Mouse (Mus musculus): Measurements from ENCODE around the gene Mrpl1. TPM values are rescaled to one million over a fixed set of nuclear protein-coding genes. Genes with fewer than 3 reads are reported as not detected.
A peak's percentile ranks its signal among the peaks of the same experiment; 100 is the strongest.

Gene Mrpl1
- polyA plus RNA-seq, 1 experiment from 2014 or later: 16.0 TPM

DNA sequence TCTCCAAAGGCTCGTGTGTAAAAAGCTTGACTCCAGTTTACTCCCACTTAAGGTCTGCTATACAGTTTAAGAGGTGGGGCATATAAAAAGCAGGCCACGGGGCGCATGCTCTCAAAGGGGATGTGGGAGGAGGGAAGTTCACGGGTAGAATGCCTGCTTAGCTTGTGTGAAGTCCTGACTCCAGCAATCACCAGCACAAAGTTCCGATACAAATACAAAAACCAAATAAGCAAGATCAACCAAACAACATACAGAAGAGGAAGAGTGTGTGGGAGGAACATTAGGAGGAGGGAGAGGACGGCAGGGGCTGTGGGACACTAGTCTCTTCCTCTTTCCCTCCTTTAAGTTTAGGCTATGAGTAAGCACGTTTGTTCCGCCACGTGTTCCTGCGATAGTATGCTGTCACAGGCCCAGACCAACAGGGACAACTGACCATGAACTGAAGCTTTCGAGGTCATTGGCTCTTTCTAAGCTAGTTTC is 32.4 kb upstream of the Mrpl1 start:
- ATAC-seq: no peak

DNA sequence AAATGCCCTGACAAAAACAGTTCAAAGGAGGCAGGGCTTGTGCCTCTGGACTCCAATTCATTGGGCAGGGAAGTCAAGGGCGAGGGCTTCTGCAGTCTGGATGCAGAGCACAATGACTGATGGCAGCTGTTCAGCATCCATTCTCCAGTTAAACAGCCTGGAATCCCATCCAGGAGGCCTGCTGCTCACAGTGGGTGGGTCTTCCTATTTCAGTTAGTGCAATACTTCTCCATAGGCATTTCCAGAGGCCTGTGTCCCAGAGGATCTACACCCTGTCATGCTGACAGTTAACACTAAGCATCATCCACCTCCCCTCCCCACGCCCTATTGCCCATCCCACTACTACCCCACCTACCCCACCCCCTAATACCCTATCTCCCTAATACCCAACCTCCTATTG is 26.1 kb upstream of the Mrpl1 start:
- WGBS: 69% methylated on average over 2 of the region's 2 CpGs
- Histone ChIP-seq H3K4me2 (replicated peaks) (no peak overlapping the region), H3K27ac (no peak overlapping the region), H3K9ac (replicated peaks) (no peak overlapping the region), H3K4me3 (replicated peaks) (no peak overlapping the region), H3K4me1 (replicated peaks) (no peaks in the 10 kb centered on the region), H3K36me3 (no peaks in the 10 kb centered on the region), H3K27me3 (no peaks in the 10 kb centered on the region), H3K9me3 (no peaks in the 10 kb centered on the region)
- ATAC-seq: peak; percentile 27; the same call in 1 of the 2 replicates

More for the DNA sequence above, 32.4 kb upstream of the Mrpl1 start:
- no peak overlapping the region for H3K4me3 ChIP-seq (replicated peaks)
- H3K4me1 ChIP-seq (replicated peaks): no peaks in the 10 kb centered on the region
- no peaks in the 10 kb centered on the region for H3K27me3 ChIP-seq
- no peak overlapping the region for H3K9ac ChIP-seq (replicated peaks)
- WGBS: 74% methylated on average over 11 of the region's 11 CpGs
- H3K36me3 ChIP-seq: no peaks in the 10 kb centered on the region
- no peak overlapping the region for H3K4me2 ChIP-seq (replicated peaks)
- no peaks in the 10 kb centered on the region for H3K9me3 ChIP-seq
- H3K27ac ChIP-seq: no peak overlapping the region

GRCm38 (mm10) chr5:96183987-96184386 is 25.3 kb upstream of the Mrpl1 start:
- H3K27ac ChIP-seq: no peak overlapping the region
- no peak overlapping the region for H3K9ac ChIP-seq (replicated peaks)
- no peaks in the 10 kb centered on the region for H3K36me3 ChIP-seq
- no peak overlapping the region for H3K4me2 ChIP-seq (replicated peaks)
- 70% methylated on average over 2 of the region's 2 CpGs for WGBS
- H3K27me3 ChIP-seq: no peaks in the 10 kb centered on the region
- no peaks in the 10 kb centered on the region for H3K9me3 ChIP-seq
- ATAC-seq: no peak
- no peaks in the 10 kb centered on the region for H3K4me1 ChIP-seq (replicated peaks)
- no peak overlapping the region for H3K4me3 ChIP-seq (replicated peaks)

GRCm38 (mm10) chr5:96189761-96190160 is 19.5 kb upstream of the Mrpl1 start:
- no peak overlapping the region for H3K9ac ChIP-seq (replicated peaks)
- no peaks in the 10 kb centered on the region for H3K4me1 ChIP-seq (replicated peaks)
- no peak overlapping the region for H3K27ac ChIP-seq
- H3K27me3 ChIP-seq: no peaks in the 10 kb centered on the region
- H3K9me3 ChIP-seq: no peaks in the 10 kb centered on the region
- H3K4me3 ChIP-seq (replicated peaks): no peak overlapping the region
- no peaks in the 10 kb centered on the region for H3K36me3 ChIP-seq
- no peak overlapping the region for H3K4me2 ChIP-seq (replicated peaks)
- no peak for ATAC-seq
- WGBS: 88% methylated on average over 1 of the region's 1 CpGs

GRCm38 (mm10) chr5:96191251-96191650 is 18.0 kb upstream of the Mrpl1 start:
- no peak for ATAC-seq
- 67% methylated on average over 4 of the region's 4 CpGs for WGBS
- Histone ChIP-seq H3K9ac (replicated peaks) (no peak overlapping the region), H3K4me1 (replicated peaks) (no peaks in the 10 kb centered on the region), H3K4me3 (replicated peaks) (no peak overlapping the region), H3K9me3 (no peaks in the 10 kb centered on the region), H3K36me3 (no peaks in the 10 kb centered on the region), H3K27me3 (no peaks in the 10 kb centered on the region), H3K4me2 (replicated peaks) (no peak overlapping the region), H3K27ac (no peak overlapping the region)

- 49% methylated on average over 2 of the region's 2 CpGs for WGBS
- no peaks in the 10 kb centered on the region for H3K9me3 ChIP-seq
These were observed 12.7 kb upstream of the Mrpl1 start for GRCm38 (mm10) chr5:96196547-96197052.

DNA sequence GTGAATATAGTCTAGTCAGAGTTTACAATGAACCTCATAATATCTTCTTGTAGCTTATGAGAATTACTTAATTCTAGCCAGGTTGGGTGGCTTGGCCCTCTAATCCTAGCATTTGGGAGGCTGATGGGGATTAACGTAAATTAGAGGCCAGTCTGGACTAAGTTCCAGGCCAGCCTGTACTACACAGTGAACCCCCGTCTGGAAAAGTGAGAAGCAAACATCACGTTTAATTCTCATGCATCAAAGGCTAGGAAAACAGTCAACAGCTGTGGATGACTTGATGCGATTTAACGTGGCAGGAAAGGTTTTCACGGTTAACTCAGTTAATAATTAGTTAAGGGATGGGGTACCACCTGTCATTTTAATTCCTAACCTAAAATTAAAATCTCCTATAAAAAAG is 11.0 kb upstream of the Mrpl1 start:
- WGBS: 64% methylated on average over 6 of the region's 6 CpGs
- no peak overlapping the region for H3K9ac ChIP-seq (replicated peaks)
- ATAC-seq: no peak
- H3K36me3 ChIP-seq: no peaks in the 10 kb centered on the region
- no peaks in the 10 kb centered on the region for H3K9me3 ChIP-seq
- H3K4me1 ChIP-seq (replicated peaks): no peaks in the 10 kb centered on the region
- no peak overlapping the region for H3K4me2 ChIP-seq (replicated peaks)
- no peaks in the 10 kb centered on the region; the same call in 1 of the 2 replicates for H3K27me3 ChIP-seq
- H3K4me3 ChIP-seq (replicated peaks): no peak overlapping the region
- H3K27ac ChIP-seq: no peak overlapping the region

More at GRCm38 (mm10) chr5:96196547-96197052, 12.7 kb upstream of the Mrpl1 start:
- Histone ChIP-seq H3K4me2 (replicated peaks) (no peak overlapping the region), H3K9ac (replicated peaks) (no peak overlapping the region), H3K27me3 (no peaks in the 10 kb centered on the region; the same call in 1 of the 2 replicates), H3K36me3 (no peaks in the 10 kb centered on the region), H3K4me1 (replicated peaks) (no peaks in the 10 kb centered on the region), H3K4me3 (replicated peaks) (no peak overlapping the region), H3K27ac (no peak overlapping the region)
- no peak for ATAC-seq

- no peaks in the 10 kb centered on the region for H3K4me1 ChIP-seq (replicated peaks)
- no peak overlapping the region for H3K9ac ChIP-seq (replicated peaks)
- no peaks in the 10 kb centered on the region for H3K9me3 ChIP-seq
- H3K27me3 ChIP-seq: no peaks in the 10 kb centered on the region; the same call in 1 of the 2 replicates
- H3K36me3 ChIP-seq: no peaks in the 10 kb centered on the region
- no peak overlapping the region for H3K4me3 ChIP-seq (replicated peaks)
- ATAC-seq: no peak
- no peak overlapping the region for H3K4me2 ChIP-seq (replicated peaks)
- 82% methylated on average over 3 of the region's 3 CpGs for WGBS
- H3K27ac ChIP-seq: no peak overlapping the region
These were observed 9.0 kb upstream of the Mrpl1 start for GRCm38 (mm10) chr5:96200269-96200668.

DNA sequence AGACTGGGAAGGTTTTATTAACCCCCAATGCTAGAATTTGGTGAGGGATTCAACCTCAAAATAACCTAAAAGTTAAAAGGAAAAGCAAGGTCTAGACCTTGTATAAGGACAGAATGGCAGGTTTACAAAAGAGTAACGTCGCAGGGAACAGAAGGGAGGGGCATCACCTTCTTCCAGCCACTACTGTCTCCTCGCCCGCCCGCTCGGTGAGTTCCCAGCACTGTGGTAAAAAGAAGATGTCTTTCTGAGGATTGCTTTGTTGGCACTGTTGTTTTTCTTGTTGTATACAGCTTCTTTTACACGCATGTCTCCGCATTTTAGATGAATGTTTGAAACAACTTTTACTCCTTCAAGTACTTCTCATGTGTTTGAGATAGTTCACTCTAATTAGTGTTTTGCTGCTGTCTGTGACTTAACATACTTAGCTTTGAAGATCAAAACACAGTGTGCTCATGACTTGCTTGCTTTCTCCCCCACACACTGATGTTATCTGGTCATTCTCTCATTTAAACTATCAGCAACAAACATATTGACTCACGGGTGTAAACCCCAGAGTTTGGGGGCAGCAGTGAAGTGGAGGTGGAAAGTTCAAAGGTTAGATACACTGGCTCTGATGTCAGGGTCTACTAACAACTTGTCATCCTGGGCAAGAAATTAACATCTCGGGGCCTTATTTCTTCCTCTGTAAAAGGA is 7.7 kb upstream of the Mrpl1 start:
- H3K9me3 ChIP-seq: no peaks in the 10 kb centered on the region
- no peaks in the 10 kb centered on the region for H3K36me3 ChIP-seq
- ATAC-seq: no peak
- H3K4me1 ChIP-seq (replicated peaks): peaks cover 5% of the 10 kb centered on the region
- H3K27ac ChIP-seq: no peak overlapping the region
- H3K9ac ChIP-seq (replicated peaks): no peak overlapping the region
- no peak overlapping the region for H3K4me3 ChIP-seq (replicated peaks)
- no peak overlapping the region for H3K4me2 ChIP-seq (replicated peaks)
- whole genome bisulfite sequencing: 77% methylated on average over 10 of the region's 10 CpGs
- no peaks in the 10 kb centered on the region; the same call in 1 of the 2 replicates for H3K27me3 ChIP-seq

GRCm38 (mm10) chr5:96206897-96207296 is 2.4 kb upstream of the Mrpl1 start:
- no peak overlapping the region for H3K27ac ChIP-seq

GRCm38 (mm10) chr5:96207531-96207930 is 1.8 kb upstream of the Mrpl1 start:
- peak overlapping the region; percentile 35; the same call in 1 of the 2 replicates for H3K27ac ChIP-seq
- H3K9ac ChIP-seq (replicated peaks): no peak overlapping the region
- peaks cover 24% of the 10 kb centered on the region for H3K4me1 ChIP-seq (replicated peaks)
- H3K4me3 ChIP-seq (replicated peaks): no peak overlapping the region
- H3K36me3 ChIP-seq: no peaks in the 10 kb centered on the region
- H3K4me2 ChIP-seq (replicated peaks): no peak overlapping the region
- no peaks in the 10 kb centered on the region for H3K27me3 ChIP-seq
- no peak for ATAC-seq
- 69% methylated on average over 2 of the region's 2 CpGs for WGBS
- H3K9me3 ChIP-seq: no peaks in the 10 kb centered on the region

More at GRCm38 (mm10) chr5:96206897-96207296, 2.4 kb upstream of the Mrpl1 start:
- Histone ChIP-seq H3K9ac (replicated peaks) (no peak overlapping the region), H3K9me3 (no peaks in the 10 kb centered on the region), H3K4me3 (replicated peaks) (no peak overlapping the region), H3K27me3 (no peaks in the 10 kb centered on the region), H3K4me1 (replicated peaks) (peaks cover 24% of the 10 kb centered on the region), H3K4me2 (replicated peaks) (no peak overlapping the region), H3K36me3 (no peaks in the 10 kb centered on the region)
- no peak for ATAC-seq
- 44% methylated on average over 2 of the region's 2 CpGs for WGBS

DNA sequence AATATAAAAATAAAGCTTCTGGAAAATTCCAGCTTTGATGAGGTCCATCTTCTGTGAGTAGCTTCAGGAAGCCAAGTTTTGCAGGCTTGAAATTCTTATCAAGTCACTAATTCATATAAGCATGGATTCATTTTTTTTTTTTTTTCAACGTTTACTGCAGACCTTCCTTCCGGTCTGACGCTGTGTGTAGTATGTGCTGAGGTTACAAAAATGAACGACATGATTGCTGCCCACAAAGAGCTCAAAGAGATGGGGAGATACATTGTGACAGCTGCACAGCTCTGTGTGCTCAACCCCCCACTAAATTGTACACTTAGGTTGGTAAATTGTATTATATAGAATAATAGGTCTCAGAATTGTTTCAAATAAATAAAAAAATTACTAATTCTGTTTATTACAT is 750 bp upstream of the Mrpl1 start:
- no peak overlapping the region for H3K9ac ChIP-seq (replicated peaks)
- H3K4me1 ChIP-seq (replicated peaks): peaks cover 24% of the 10 kb centered on the region
- no peaks in the 10 kb centered on the region for H3K9me3 ChIP-seq
- no peaks in the 10 kb centered on the region for H3K36me3 ChIP-seq
- H3K27me3 ChIP-seq: no peaks in the 10 kb centered on the region
- no peak for ATAC-seq
- H3K27ac ChIP-seq: no peak overlapping the region
- H3K4me2 ChIP-seq (replicated peaks): no peak overlapping the region
- no peak overlapping the region for H3K4me3 ChIP-seq (replicated peaks)
- WGBS: 74% methylated on average over 4 of the region's 4 CpGs
